Mouse (Mus musculus) kidney, embryonic 16.5 days (tissue): ENCODE measurements at regions not wholly inside any gene's neighbourhood (a gene's known extent, or its start where the extent isn't known, plus 50 kb on each side); places are given as distances from the start of the nearest gene placed in this dataset.
"Not testable (repeated sequence)": the region's sequence is repeated elsewhere in the genome, so short reads cannot be mapped to it uniquely, and the experiment has no call there.

Experiments used
- ATAC-seq: fragments of 200-750 bp; cut with Nextera tagmentation; 2 replicates; pipeline ENCODE4 v1.8.0; 2017; ENCODE audit warnings: moderate TSS enrichment; ENCODE audit not compliant: low FRiP score, low TSS enrichment
- H3K27ac ChIP-seq: fragments of 300-500 bp; sonication (generic); 2 replicates; pipeline ENCODE4 v1.5.1; 2014; ENCODE audit warnings: low read length
- H3K27me3 ChIP-seq: fragments of 300-500 bp; sonication (generic); 2 replicates; pipeline ENCODE4 v1.6.1; 2014; ENCODE audit warnings: low read length, control low read depth, mixed read lengths; ENCODE audit not compliant: insufficient read depth
- H3K36me3 ChIP-seq: fragments of 300-500 bp; sonication (generic); 2 replicates; pipeline ENCODE4 v1.6.1; 2014; ENCODE audit warnings: low read length, control low read depth, mixed read lengths; ENCODE audit not compliant: insufficient read depth
- H3K4me1 ChIP-seq: fragments of 300-500 bp; sonication (generic); 2 replicates; pipeline ENCODE4 v1.6.1; 2014; ENCODE audit warnings: low read length, control low read depth, mixed read lengths; ENCODE audit not compliant: insufficient read depth
- H3K4me2 ChIP-seq: fragments of 300-500 bp; sonication (generic); replicated peaks from 2 replicates; pipeline ENCODE4 v1.6.1; 2014; ENCODE audit warnings: low read depth, low read length
- H3K4me3 ChIP-seq: fragments of 300-500 bp; sonication (generic); 2 replicates; pipeline ENCODE4 v1.5.1; 2014; ENCODE audit warnings: mild to moderate bottlenecking, low read length
- H3K9ac ChIP-seq: fragments of 300-500 bp; sonication (generic); replicated peaks from 2 replicates; pipeline ENCODE4 v1.6.1; 2014; ENCODE audit warnings: low read length
- H3K9me3 ChIP-seq: fragments of 300-500 bp; sonication (generic); 2 replicates; pipeline ENCODE4 v1.6.1; 2016; ENCODE audit warnings: low read length, control low read depth
- WGBS: fragments of 180-500 bp; shearing (Covaris S2); extraction: QIAGEN DNeasy Blood & Tissue Kit; methylation state at CpG from one replicate; pipeline ENCODE4 v1.1.7; 2014; 5-methylcytosine and 5-hydroxymethylcytosine counted together

GRCm38 (mm10) chr17:17197229-17197628, 76.0 kb downstream of the Zfp97 start:
- H3K4me3 ChIP-seq, H3K4me1 ChIP-seq, H3K27ac ChIP-seq, H3K4me2 ChIP-seq, ATAC-seq, H3K27me3 ChIP-seq, H3K9ac ChIP-seq: not testable (repeated sequence)
- Histone ChIP-seq H3K36me3 (peaks cover 19% of the 10 kb centered on the region), H3K9me3 (peaks cover 36% of the 10 kb centered on the region)
- WGBS, result 90% methylated on average over 1 of the region's 2 CpGs

GRCm38 (mm10) chr17:17229069-17229468, 107.9 kb downstream of the Zfp97 start:
- ATAC-seq, result no peak
- Histone ChIP-seq H3K4me2 (no peak overlapping the region), H3K4me3 (no peak overlapping the region), H3K9ac (no peak overlapping the region), H3K27me3 (no peaks in the 10 kb centered on the region), H3K27ac (no peak overlapping the region), H3K4me1 (no peaks in the 10 kb centered on the region), H3K9me3 (peaks cover 3% of the 10 kb centered on the region; the same call in 1 of the 2 replicates), H3K36me3 (no peaks in the 10 kb centered on the region)
- 33% methylated on average over 2 of the region's 2 CpGs for WGBS

GRCm38 (mm10) chr17:17234329-17235185, 113.3 kb downstream of the Zfp97 start:
- not testable (repeated sequence) for H3K36me3 ChIP-seq, H3K27me3 ChIP-seq, H3K9me3 ChIP-seq, H3K4me1 ChIP-seq
- peak overlapping the region; percentile 68 for H3K9ac ChIP-seq
- WGBS, result 0% methylated on average over 18 of the region's 22 CpGs
- peak; percentile 100 for ATAC-seq
- H3K4me2 ChIP-seq, result peak overlapping the region; percentile 60
- peak overlapping the region; percentile 65 for H3K4me3 ChIP-seq
- peak overlapping the region; percentile 84 for H3K27ac ChIP-seq

GRCm38 (mm10) chr17:17235186-17235482, 113.9 kb downstream of the Zfp97 start:
- H3K9me3 ChIP-seq, H3K36me3 ChIP-seq, H3K27me3 ChIP-seq, ATAC-seq, H3K27ac ChIP-seq, H3K4me1 ChIP-seq: not testable (repeated sequence)
- under 1% methylated on average over 5 of the region's 5 CpGs for WGBS
- Histone ChIP-seq H3K4me3 (peak overlapping the region; percentile 65), H3K9ac (peak overlapping the region; percentile 45), H3K4me2 (peak overlapping the region; percentile 60)
